Mouse (Mus musculus) liver, embryonic 14.5 days (tissue): ENCODE data around the gene Gdap1l1.

Experiments used
- CTCF ChIP-seq: IDR thresholded peaks from 2 replicates; pipeline ENCODE4 v1.5.1; 2016; ENCODE audit warnings: antibody characterized with exemption, low read depth, control low read depth
- EP300 ChIP-seq: IDR thresholded peaks from 2 replicates; pipeline ENCODE4 v1.6.1; 2016; ENCODE audit warnings: antibody characterized with exemption, low read depth

- TF ChIP-seq CTCF, result no peak
- TF ChIP-seq EP300, result no peak
Observed at GRCm38 (mm10) chr2:163503191-163503590, 64.9 kb downstream of the Gdap1l1 start.
